Mouse (Mus musculus) liver, embryonic 13.5 days (tissue): ENCODE results near the gene Ephx3. TPM values are rescaled to one million over a fixed set of nuclear protein-coding genes. Genes with fewer than 3 reads are reported as not detected.
"Not testable (repeated sequence)": the region's sequence is repeated elsewhere in the genome, so short reads cannot be mapped to it uniquely, and the experiment has no call there.

ENCODE experiments used
- ATAC-seq: fragments of 200-750 bp; cut with Nextera tagmentation; 2 replicates; pipeline ENCODE4 v1.8.0; 2017; ENCODE audit warnings: low read depth, mild to moderate bottlenecking, moderate number of reproducible peaks, moderate library complexity
- DNase-seq: peaks from one replicate; pipeline ENCODE4 v3.0.0; 2022
- H3K27ac ChIP-seq: fragments of 300-500 bp; sonication (generic); 2 replicates; pipeline ENCODE4 v1.5.1; 2015; ENCODE audit warnings: moderate library complexity, mild to moderate bottlenecking, inconsistent platforms
- H3K27me3 ChIP-seq: fragments of 300-500 bp; sonication (generic); 2 replicates; pipeline ENCODE4 v1.6.1; 2015; ENCODE audit warnings: mild to moderate bottlenecking, inconsistent platforms
- H3K36me3 ChIP-seq: fragments of 300-500 bp; sonication (generic); 2 replicates; pipeline ENCODE4 v1.6.1; 2015; ENCODE audit warnings: mild to moderate bottlenecking, inconsistent platforms
- H3K4me1 ChIP-seq: fragments of 300-500 bp; sonication (generic); replicated peaks from 2 replicates; pipeline ENCODE4 v1.6.1; 2015; ENCODE audit warnings: inconsistent platforms
- H3K4me2 ChIP-seq: fragments of 300-500 bp; sonication (generic); 2 replicates; pipeline ENCODE4 v1.6.1; 2015; ENCODE audit warnings: inconsistent platforms, mild to moderate bottlenecking, moderate library complexity
- H3K4me3 ChIP-seq: fragments of 300-500 bp; sonication (generic); replicated peaks from 2 replicates; pipeline ENCODE4 v1.5.1; 2015; ENCODE audit warnings: mild to moderate bottlenecking, inconsistent platforms
- H3K9ac ChIP-seq: fragments of 300-500 bp; sonication (generic); 2 replicates; pipeline ENCODE4 v1.6.1; 2015; ENCODE audit warnings: mild to moderate bottlenecking, inconsistent platforms
- H3K9me3 ChIP-seq: fragments of 300-500 bp; sonication (generic); replicated peaks from 2 replicates; pipeline ENCODE4 v1.6.1; 2016; ENCODE audit warnings: inconsistent platforms
- WGBS: fragments of 180-500 bp; shearing (Covaris S2); methylation state at CpG from one replicate; pipeline ENCODE4 v1.1.7; 2015; ENCODE audit not compliant: insufficient replicate concordance; 5-methylcytosine and 5-hydroxymethylcytosine counted together
- polyA plus RNA-seq: library from polyadenylated mRNA; unstranded; fragments of >200 nt; fragmentation: Nextera tagmentation; extraction: Ambion mirVana; gene quantifications from 2 replicates; pipeline ENCODE4 v1.2.1, GENCODE M21; 2015

Ephx3 gene
- polyA plus RNA-seq: not detected in 2 replicates

DNA sequence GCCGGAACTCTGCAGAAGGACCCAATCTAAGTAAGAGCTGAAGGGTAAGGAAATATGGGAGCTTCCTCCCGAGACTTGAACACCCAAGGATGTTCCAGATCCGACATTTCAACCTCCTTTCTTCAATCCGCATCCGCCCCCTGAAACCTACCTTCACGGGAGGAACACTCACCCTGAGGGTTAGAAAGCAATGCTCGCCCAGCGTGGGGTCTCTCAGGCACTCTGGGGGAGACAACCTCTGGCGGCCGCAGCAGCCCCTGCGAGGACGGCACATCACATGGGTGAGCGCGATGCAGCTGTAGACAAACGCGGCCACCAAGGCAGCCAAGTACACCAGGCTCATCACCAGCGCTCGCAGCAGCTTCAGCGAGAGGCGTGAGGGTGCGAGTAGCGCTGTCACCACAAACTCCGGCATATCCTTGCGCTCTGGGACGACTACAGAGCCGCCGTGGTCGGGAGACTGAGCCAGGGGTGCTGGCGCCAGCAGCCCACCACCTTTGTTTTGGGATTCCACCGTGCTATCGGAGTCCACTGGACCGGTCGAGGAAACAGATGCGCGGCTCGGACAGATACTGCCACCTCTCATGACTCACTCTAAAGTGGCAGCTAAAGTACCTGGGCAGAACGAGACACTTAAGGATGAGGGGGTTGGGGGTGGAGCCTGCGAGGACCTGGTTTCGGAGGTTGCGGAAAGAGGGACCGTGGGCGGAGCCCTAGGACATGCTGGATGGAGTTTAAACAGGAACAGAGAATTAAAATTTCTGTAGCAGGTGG lies at the start of gene Ephx3:
Gene Ephx3, minus strand, starts transcription at position 687 of the 774 bp plus-strand sequence.
- H3K4me1 ChIP-seq: peaks cover 17% of the 10 kb centered on the region
- 7% methylated on average over 42 of the region's 42 CpGs for WGBS
- DNase-seq: no peak
- H3K4me3 ChIP-seq: peak within 1 kb of the TSS; percentile 35
- peaks cover 42% of the 10 kb centered on the region for H3K27me3 ChIP-seq
- peak within 1 kb of the TSS; percentile 26; the same call in 1 of the 2 replicates for H3K9ac ChIP-seq
- no peak within 1 kb of the TSS for H3K27ac ChIP-seq
- no peaks in the 10 kb centered on the region for H3K9me3 ChIP-seq
- H3K4me2 ChIP-seq: peak within 1 kb of the TSS; percentile 57
- ATAC-seq: no peak
- H3K36me3 ChIP-seq: no peaks in the 10 kb centered on the region

DNA sequence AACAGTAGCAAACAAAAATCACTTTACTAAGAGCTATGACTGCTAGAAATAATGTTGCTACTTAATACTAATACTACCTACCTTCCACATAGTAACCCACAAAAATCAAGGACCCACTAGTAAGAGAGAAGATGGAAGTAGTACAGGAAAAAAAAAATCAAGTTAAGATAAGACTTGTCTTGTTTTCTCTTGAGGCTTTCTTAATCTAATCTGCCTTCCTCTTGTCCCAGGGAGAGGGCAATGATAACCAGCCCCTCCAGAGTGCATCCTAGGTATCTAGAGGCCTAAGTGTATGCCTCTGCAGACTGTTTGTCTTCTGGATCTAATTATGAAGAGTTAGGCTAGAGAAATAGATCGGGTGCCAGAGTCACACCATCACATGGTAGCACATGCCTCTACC lies 49.2 kb upstream of the Ephx3 start:
- ATAC-seq (no peak), DNase-seq (no peak)
- no peak overlapping the region for H3K4me3 ChIP-seq
- H3K9me3 ChIP-seq: no peaks in the 10 kb centered on the region
- H3K4me2 ChIP-seq: no peak overlapping the region
- H3K27ac ChIP-seq: no peak overlapping the region
- H3K27me3 ChIP-seq: no peaks in the 10 kb centered on the region
- H3K4me1 ChIP-seq: peaks cover 50% of the 10 kb centered on the region
- no peak overlapping the region for H3K9ac ChIP-seq
- peaks cover 15% of the 10 kb centered on the region for H3K36me3 ChIP-seq
- 41% methylated on average over 1 of the region's 1 CpGs for WGBS

DNA sequence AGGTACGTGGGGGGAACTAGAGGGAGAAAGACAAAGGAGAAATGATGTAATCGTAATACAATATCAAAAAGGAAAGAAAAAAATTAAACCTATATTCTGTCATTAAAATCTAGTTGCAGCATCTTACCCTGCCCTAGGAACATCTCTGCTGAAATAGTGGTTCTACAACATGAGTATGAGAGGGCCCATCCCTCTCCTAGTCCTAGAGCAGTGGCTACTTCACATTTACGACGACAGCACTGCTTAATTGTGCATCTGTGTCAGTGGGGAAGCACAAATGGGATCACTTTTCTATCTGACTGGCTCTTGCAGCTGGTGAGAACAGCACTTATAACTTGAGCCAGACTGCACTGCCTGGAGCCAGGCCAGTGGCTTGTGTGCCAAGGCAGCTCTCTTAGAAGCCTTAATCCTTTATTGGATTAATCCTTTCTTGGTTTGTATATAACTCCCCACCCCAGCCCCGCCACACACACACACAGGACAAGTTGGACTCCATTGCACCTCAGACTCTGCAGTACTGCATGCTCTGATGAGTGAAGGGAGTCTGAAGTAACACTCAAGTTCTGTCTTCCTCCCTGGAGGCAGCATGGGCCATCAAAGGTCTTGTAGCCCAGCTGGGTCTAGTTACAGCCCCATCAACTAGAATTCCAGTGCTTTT lies 46.3 kb upstream of the Ephx3 start:
- 86% methylated on average over 5 of the region's 5 CpGs for WGBS
- no peak for DNase-seq
- H3K4me2 ChIP-seq: no peak overlapping the region

DNA sequence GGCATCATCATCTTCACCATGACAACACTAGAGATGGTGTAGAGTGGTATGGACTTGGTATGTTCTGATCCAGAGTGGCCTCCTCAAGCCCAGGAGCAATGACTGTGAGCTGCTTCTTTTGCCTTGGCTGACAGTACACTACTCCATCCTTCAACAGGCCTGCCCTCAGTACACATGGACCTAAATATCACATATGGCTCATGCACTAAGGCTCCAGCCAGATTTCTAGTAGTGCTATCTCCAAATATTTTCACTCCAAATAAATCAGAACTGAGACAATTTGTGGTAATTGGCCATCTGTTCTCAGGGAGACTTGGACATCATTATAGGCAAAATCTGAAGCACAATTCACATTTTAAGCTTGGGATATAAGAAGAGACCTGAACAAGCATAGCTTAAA lies 43.8 kb upstream of the Ephx3 start:
- DNase-seq (no peak), ATAC-seq (no peak)
- H3K27ac ChIP-seq: no peak overlapping the region
- peaks cover 32% of the 10 kb centered on the region for H3K36me3 ChIP-seq
- no peak overlapping the region for H3K4me3 ChIP-seq
- H3K4me2 ChIP-seq: no peak overlapping the region
- H3K9ac ChIP-seq: no peak overlapping the region
- no peaks in the 10 kb centered on the region for H3K27me3 ChIP-seq
- H3K9me3 ChIP-seq: no peaks in the 10 kb centered on the region
- H3K4me1 ChIP-seq: peaks cover 22% of the 10 kb centered on the region

More for the DNA sequence above, 46.3 kb upstream of the Ephx3 start:
- Histone ChIP-seq H3K9ac (no peak overlapping the region), H3K9me3 (no peaks in the 10 kb centered on the region), H3K4me3 (no peak overlapping the region), H3K27ac (no peak overlapping the region), H3K4me1 (peaks cover 44% of the 10 kb centered on the region), H3K27me3 (no peaks in the 10 kb centered on the region), H3K36me3 (peaks cover 15% of the 10 kb centered on the region)
- no peak for ATAC-seq

DNA sequence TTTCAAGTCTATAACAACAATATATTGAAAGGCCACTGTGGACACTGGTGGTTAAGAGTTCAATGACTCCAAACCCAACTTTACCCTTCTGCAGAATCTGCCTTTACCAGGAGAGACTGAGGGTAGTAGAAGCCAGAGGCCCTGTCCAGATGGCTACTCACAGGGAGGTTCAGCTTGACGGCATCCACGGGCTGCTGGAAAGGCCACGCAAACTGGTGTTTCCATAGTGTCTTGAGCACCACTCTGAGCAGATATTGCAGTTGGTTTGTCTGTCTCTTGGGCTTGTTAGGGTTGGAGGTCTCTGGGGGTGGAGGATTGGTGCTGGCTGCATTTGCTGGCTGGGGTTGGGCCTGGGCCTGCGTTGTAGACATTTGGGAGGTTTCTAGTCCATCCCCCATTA lies 39.9 kb upstream of the Ephx3 start:
- Histone ChIP-seq H3K27ac (no peak overlapping the region), H3K4me1 (peaks cover 9% of the 10 kb centered on the region; the same call in 1 of the 2 replicates), H3K4me3 (no peak overlapping the region), H3K9me3 (no peaks in the 10 kb centered on the region), H3K4me2 (no peak overlapping the region), H3K9ac (no peak overlapping the region), H3K36me3 (peaks cover 61% of the 10 kb centered on the region), H3K27me3 (no peaks in the 10 kb centered on the region)
- ATAC-seq (no peak), DNase-seq (no peak)
- 92% methylated on average over 4 of the region's 4 CpGs for WGBS

DNA sequence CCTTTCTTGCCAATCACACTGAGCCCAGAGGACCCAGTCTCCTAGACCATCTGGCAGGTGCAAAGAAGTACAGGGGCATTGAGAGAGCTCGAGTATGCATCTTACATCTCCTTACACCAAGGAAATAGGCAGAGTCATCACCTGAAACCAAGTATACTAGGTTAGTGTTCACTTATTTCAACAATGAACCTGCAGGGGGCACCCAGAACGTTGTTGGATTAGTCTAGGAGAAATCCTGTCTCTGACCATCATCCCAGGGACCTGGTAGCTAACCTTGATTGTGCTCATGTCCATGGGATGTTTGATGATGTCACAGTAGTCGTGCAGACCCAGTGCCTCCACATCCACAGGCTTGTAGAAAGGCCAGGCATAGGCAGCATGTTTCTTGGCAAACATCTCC lies 31.5 kb upstream of the Ephx3 start:
- ATAC-seq (no peak), DNase-seq (no peak)
- Histone ChIP-seq H3K9me3 (no peaks in the 10 kb centered on the region), H3K4me3 (no peak overlapping the region), H3K36me3 (peaks cover 88% of the 10 kb centered on the region), H3K27me3 (no peaks in the 10 kb centered on the region), H3K9ac (no peak overlapping the region), H3K4me1 (no peaks in the 10 kb centered on the region), H3K27ac (no peak overlapping the region), H3K4me2 (no peak overlapping the region)
- WGBS: 75% methylated on average over 3 of the region's 3 CpGs

DNA sequence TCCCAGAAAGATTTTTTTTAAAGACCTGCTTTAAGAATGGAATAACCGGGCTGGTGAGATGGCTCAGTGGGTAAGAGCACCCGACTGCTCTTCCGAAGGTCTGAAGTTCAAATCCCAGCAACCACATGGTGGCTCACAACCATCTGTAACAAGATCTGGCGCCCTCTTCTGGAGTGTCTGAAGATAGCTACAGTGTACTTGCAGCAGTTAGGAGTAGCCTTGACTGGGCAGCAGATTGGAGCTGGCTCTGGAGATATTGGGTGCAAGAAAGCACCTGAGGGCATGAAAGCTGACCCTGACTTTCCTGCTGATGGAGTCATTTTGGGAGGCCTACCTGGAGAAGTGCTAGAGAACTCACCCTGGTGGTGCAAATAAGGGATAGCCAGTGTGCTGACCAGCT lies 26.2 kb upstream of the Ephx3 start:
- ATAC-seq: 0 out of 2 replicates have a peak, but pooled peaks have one; percentile 18
- WGBS: 69% methylated on average over 4 of the region's 4 CpGs
- H3K9me3 ChIP-seq: not testable (repeated sequence)

DNA sequence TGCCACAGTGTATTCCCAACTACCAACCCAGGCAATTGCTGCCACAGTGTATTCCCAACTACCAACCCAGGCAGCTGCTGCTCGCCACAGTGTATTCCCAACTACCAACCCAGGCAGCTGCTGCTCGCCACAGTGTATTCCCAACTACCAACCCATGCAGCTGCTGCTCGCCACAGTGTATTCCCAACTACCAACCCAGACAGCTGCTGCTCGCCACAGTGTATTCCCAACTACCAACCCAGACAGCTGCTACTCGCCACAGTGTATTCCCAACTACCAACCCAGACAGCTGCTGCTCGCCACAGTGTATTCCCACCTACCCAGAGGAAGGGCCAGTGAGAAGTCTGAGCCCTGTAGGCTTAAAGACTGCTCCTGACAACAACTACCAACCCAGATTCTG lies 22.2 kb upstream of the Ephx3 start:
- not testable (repeated sequence) for ATAC-seq, H3K4me2 ChIP-seq, H3K4me3 ChIP-seq, DNase-seq, H3K27me3 ChIP-seq, H3K27ac ChIP-seq, H3K9me3 ChIP-seq, H3K4me1 ChIP-seq, H3K9ac ChIP-seq
- peaks cover 99% of the 10 kb centered on the region for H3K36me3 ChIP-seq
- 92% methylated on average over 6 of the region's 6 CpGs for WGBS

More for the DNA sequence above, 26.2 kb upstream of the Ephx3 start:
- H3K36me3 ChIP-seq: peaks cover 89% of the 10 kb centered on the region
- H3K9ac ChIP-seq, H3K4me3 ChIP-seq, H3K4me1 ChIP-seq, H3K27me3 ChIP-seq, H3K4me2 ChIP-seq, H3K27ac ChIP-seq, DNase-seq: not testable (repeated sequence)

DNA sequence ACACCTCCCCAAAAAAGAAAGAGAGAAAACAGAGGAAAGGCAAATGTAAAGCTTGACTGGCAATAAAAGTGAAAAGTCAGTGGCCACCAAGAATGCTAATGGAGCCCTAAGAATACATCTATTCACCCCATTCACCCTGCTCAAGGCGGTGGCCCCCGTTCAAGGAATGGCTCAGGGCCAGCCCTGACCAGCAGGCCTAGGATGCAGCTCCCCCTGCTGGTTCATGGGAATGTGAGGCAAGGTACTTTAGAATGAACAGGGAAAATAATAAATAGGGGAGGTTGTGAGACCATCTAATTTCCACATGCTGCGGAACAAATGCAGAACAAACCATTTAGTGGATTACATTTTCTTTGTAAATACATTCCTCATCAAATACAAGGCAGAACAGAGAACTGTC lies 20.4 kb upstream of the Ephx3 start:
- Histone ChIP-seq H3K4me3 (no peak overlapping the region), H3K36me3 (peaks cover 99% of the 10 kb centered on the region), H3K9ac (no peak overlapping the region), H3K4me1 (no peaks in the 10 kb centered on the region), H3K9me3 (no peaks in the 10 kb centered on the region), H3K4me2 (no peak overlapping the region), H3K27me3 (no peaks in the 10 kb centered on the region), H3K27ac (no peak overlapping the region)
- 74% methylated on average over 3 of the region's 3 CpGs for WGBS
- ATAC-seq (no peak), DNase-seq (peak; percentile 22)

DNA sequence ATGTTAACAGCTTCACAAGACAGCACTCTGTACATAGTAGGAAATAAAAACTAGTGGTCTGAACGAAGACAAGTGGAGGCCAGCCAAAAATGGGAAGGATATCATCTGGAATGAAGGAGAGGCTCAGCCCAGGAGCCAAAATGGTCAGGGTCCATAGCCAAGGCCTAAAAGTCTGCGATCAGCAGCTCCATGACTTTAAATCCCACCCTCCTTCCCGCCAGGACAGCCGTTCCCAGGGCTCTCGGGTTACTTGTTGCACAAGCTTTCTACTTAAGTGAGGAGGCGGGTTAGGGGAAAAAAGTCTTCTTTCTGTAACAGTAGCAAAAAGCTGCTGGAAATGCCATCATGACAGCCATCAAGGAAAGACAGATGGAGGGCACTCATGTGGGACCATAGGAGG lies 19.8 kb upstream of the Ephx3 start:
- Histone ChIP-seq H3K9ac (no peak overlapping the region), H3K4me3 (no peak overlapping the region), H3K27ac (no peak overlapping the region), H3K36me3 (peaks cover 99% of the 10 kb centered on the region), H3K4me2 (no peak overlapping the region), H3K4me1 (no peaks in the 10 kb centered on the region), H3K9me3 (no peaks in the 10 kb centered on the region), H3K27me3 (no peaks in the 10 kb centered on the region)
- 81% methylated on average over 6 of the region's 6 CpGs for WGBS
- DNase-seq (no peak), ATAC-seq (no peak)

DNA sequence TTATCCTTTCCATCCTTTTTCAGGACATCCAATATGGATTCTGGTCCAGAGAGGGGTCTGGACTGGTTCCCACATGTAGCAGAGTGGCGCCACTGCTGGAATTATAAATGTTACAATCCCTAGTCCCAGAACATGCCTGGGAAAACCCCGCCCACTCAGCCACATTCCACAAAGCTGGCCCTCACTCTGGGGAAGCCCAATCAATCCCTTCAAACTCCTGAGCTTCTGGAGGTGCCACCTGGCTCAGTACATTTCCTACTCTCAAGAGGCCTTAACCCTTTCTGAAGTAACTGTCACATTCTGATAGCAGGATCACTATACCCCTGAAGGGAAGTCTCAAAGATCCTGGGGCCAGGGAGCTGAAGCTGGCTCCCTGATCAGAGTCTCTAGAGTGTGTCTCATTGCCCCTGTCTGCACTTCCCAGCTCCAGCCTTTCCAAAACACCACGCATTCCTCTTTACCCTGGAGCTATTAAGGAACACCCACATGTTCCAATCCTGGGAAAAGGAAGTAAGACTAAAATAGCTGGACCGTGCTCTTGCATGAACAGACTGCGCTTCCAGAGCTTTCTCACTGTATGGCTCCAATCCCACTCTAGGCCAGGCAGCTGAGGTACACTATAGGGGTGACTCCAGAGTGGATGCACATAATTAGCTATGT lies 18.4 kb upstream of the Ephx3 start:
- Histone ChIP-seq H3K36me3 (peaks cover 99% of the 10 kb centered on the region), H3K9me3 (no peaks in the 10 kb centered on the region), H3K27ac (no peak overlapping the region), H3K4me3 (no peak overlapping the region), H3K4me1 (no peaks in the 10 kb centered on the region), H3K4me2 (no peak overlapping the region), H3K27me3 (no peaks in the 10 kb centered on the region), H3K9ac (no peak overlapping the region)
- DNase-seq (no peak), ATAC-seq (no peak)
- 86% methylated on average over 5 of the region's 5 CpGs for WGBS
